Mouse (Mus musculus): ENCODE measurements at regions not wholly inside any gene's neighbourhood (a gene's known extent, or its start where the extent isn't known, plus 50 kb on each side); places are given as distances from the start of the nearest gene placed in this dataset.

GRCm38 (mm10) chr13:107530392-107530791 lies 508.5 kb upstream of the Kif2a start:
- Histone ChIP-seq H3K27ac (ENCODE audit: insufficient read depth, low read depth, low read length) (no peak overlapping the region), H3K4me3 (ENCODE audit: insufficient read depth, low read depth, low read length) (no peak overlapping the region), H3K4me1 (ENCODE audit: control insufficient read depth, insufficient read depth, low read length) (peaks cover 3% of the 10 kb centered on the region; the same call in 1 of the 2 replicates)
- no peak for TF ChIP-seq CTCF (IDR thresholded peaks at IDR 0.05; ENCODE audit: insufficient read depth, low read depth, low read length)
- TF ChIP-seq POLR2A (IDR thresholded peaks at IDR 0.05; ENCODE audit: insufficient read depth, low read depth, low read length), result no peak
- WGBS, result 63% methylated on average over 1 of the region's 1 CpGs

DNA sequence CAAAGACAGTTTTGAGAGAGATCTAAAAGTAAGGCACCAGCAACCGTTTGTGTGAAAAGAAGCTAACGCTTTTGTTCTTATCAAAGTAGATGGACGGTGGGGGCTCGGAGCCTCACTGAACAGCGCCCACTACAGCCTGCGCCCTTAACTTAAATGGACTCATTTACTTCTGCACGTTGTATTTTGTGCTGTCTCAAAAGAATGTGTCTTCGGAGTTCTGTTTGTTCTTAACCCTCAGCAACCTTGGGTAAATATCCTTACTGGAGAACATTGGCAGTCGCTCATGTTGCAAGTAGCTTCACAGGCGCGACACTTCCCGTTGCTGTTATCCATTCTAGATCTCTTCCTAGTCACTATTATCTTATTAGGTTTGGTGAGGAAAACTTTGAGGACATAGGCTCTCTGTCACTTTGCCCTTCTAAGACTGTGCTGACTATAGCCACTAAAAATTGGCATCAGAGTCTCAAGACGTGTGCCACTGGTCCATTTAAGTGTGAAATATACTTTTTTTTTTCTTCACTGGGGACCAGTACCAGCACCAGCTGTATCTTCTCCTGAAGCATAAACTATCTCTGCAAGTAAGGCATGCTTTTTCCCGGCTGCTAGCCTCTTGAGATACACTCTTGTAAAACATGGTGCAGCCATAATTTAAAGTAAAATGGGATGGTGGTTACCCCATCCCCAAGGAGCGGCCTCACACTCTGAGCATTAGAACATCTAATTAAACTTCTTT lies 507.0 kb upstream of the Kif2a start:
- Histone ChIP-seq H3K4me1 (ENCODE audit: control insufficient read depth, insufficient read depth, low read length) (peaks cover 6% of the 10 kb centered on the region; the same call in 1 of the 2 replicates), H3K27ac (ENCODE audit: insufficient read depth, low read depth, low read length) (no peak overlapping the region), H3K4me3 (ENCODE audit: insufficient read depth, low read depth, low read length) (no peak overlapping the region)
- 86% methylated on average over 15 of the region's 15 CpGs for WGBS
- no peak for TF ChIP-seq POLR2A (IDR thresholded peaks at IDR 0.05; ENCODE audit: insufficient read depth, low read depth, low read length)

GRCm38 (mm10) chr13:107522942-107523341 lies 501.0 kb upstream of the Kif2a start:
- TF ChIP-seq CTCF (IDR thresholded peaks at IDR 0.05; ENCODE audit: insufficient read depth, low read depth, low read length), result no peak
- no peak for TF ChIP-seq POLR2A (IDR thresholded peaks at IDR 0.05; ENCODE audit: insufficient read depth, low read depth, low read length)
- Histone ChIP-seq H3K27ac (ENCODE audit: insufficient read depth, low read depth, low read length) (no peak overlapping the region), H3K4me3 (ENCODE audit: insufficient read depth, low read depth, low read length) (no peak overlapping the region), H3K4me1 (ENCODE audit: control insufficient read depth, insufficient read depth, low read length) (peaks cover 3% of the 10 kb centered on the region; the same call in 1 of the 2 replicates)
- 90% methylated on average over 3 of the region's 3 CpGs for WGBS

DNA sequence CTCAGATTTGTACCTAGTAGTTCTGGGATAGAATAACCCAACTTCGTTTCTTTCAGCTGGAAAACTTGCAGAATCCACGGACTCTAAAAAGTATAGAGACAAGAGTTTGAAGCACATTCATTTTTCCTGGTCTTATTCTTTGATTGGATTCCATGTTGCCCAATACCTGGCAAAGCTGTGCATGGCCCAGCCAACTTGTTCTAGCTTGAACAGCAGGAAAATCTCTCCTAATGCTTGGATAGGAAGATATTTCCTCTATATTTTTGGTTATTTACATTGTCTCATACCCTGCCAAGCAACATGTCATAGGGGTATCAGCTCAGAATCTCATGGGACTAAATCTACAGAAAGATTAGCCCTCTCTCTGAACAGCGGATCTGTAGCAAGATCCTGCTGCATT lies 492.3 kb upstream of the Kif2a start:
- Histone ChIP-seq H3K4me3 (ENCODE audit: insufficient read depth, low read depth, low read length) (no peak overlapping the region), H3K27ac (ENCODE audit: insufficient read depth, low read depth, low read length) (no peak overlapping the region), H3K4me1 (ENCODE audit: control insufficient read depth, insufficient read depth, low read length) (no peaks in the 10 kb centered on the region)
- 90% methylated on average over 3 of the region's 3 CpGs for WGBS
- no peak for TF ChIP-seq CTCF (IDR thresholded peaks at IDR 0.05; ENCODE audit: insufficient read depth, low read depth, low read length)
- no peak for TF ChIP-seq POLR2A (IDR thresholded peaks at IDR 0.05; ENCODE audit: insufficient read depth, low read depth, low read length)

- no peak overlapping the region for H3K27ac ChIP-seq (ENCODE audit: insufficient read depth, low read depth, low read length)
- no peak for TF ChIP-seq POLR2A (IDR thresholded peaks at IDR 0.05; ENCODE audit: insufficient read depth, low read depth, low read length)
- TF ChIP-seq CTCF (IDR thresholded peaks at IDR 0.05; ENCODE audit: insufficient read depth, low read depth, low read length), result no peak
- no peaks in the 10 kb centered on the region for H3K4me1 ChIP-seq (ENCODE audit: control insufficient read depth, insufficient read depth, low read length)
- 85% methylated on average over 6 of the region's 6 CpGs for WGBS
- no peak overlapping the region for H3K4me3 ChIP-seq (ENCODE audit: insufficient read depth, low read depth, low read length)
Observed at GRCm38 (mm10) chr13:107513274-107514146, 491.6 kb upstream of the Kif2a start.

GRCm38 (mm10) chr13:107507336-107507735 lies 485.4 kb upstream of the Kif2a start:
- WGBS, result 91% methylated on average over 3 of the region's 3 CpGs
- H3K4me1 ChIP-seq (ENCODE audit: control insufficient read depth, insufficient read depth, low read length), result no peaks in the 10 kb centered on the region
- H3K27ac ChIP-seq (ENCODE audit: insufficient read depth, low read depth, low read length), result no peak overlapping the region
- no peak overlapping the region for H3K4me3 ChIP-seq (ENCODE audit: insufficient read depth, low read depth, low read length)
- no peak for TF ChIP-seq POLR2A (IDR thresholded peaks at IDR 0.05; ENCODE audit: insufficient read depth, low read depth, low read length)
- no peak for TF ChIP-seq CTCF (IDR thresholded peaks at IDR 0.05; ENCODE audit: insufficient read depth, low read depth, low read length)

DNA sequence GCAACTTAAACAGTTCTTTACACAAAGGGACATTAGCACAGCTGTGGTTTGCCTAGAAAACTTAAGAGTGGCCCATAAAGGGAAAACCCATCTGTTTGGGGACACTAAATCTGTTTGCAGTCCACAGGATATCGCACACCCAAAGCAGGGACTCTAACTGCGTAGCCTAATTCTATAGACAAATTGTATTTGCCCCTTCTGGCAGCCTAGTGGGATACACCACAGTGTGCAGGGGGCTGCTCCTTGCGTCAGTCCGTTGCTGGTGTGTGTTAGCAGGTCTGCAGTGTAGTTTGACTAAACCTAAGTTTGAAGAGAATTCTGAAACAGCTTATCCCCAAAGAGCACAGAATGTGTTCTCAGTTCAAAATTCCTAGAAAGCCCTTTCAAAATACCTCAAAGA lies 484.9 kb upstream of the Kif2a start:
- H3K4me1 ChIP-seq (ENCODE audit: control insufficient read depth, insufficient read depth, low read length), result no peaks in the 10 kb centered on the region
- 89% methylated on average over 4 of the region's 4 CpGs for WGBS
- TF ChIP-seq POLR2A (IDR thresholded peaks at IDR 0.05; ENCODE audit: insufficient read depth, low read depth, low read length), result no peak
- no peak for TF ChIP-seq CTCF (IDR thresholded peaks at IDR 0.05; ENCODE audit: insufficient read depth, low read depth, low read length)

DNA sequence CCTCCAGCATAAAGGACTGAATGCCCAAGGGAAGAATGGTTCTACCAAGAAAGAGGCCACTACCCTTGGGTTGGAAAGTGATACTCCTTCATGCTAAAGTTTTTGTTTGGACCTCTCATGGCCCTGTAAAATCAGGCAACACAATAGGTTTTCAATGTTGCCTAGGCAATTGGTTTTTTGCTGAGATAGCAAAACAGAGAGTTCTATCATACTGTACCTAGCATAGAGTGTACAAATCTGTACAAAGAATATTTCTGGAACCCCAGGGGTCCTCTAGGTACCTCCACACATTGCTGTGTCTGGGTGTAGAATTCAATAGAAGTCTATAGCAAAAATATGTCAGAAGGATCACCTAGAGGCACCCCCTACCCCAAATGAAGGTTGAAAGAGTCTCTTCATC lies 483.4 kb upstream of the Kif2a start:
- no peaks in the 10 kb centered on the region for H3K4me1 ChIP-seq (ENCODE audit: control insufficient read depth, insufficient read depth, low read length)
- no peak overlapping the region for H3K27ac ChIP-seq (ENCODE audit: insufficient read depth, low read depth, low read length)
- no peak for TF ChIP-seq CTCF (IDR thresholded peaks at IDR 0.05; ENCODE audit: insufficient read depth, low read depth, low read length)
- TF ChIP-seq POLR2A (IDR thresholded peaks at IDR 0.05; ENCODE audit: insufficient read depth, low read depth, low read length), result no peak
- H3K4me3 ChIP-seq (ENCODE audit: insufficient read depth, low read depth, low read length), result no peak overlapping the region

More for the DNA sequence above, 484.9 kb upstream of the Kif2a start:
- H3K4me3 ChIP-seq (ENCODE audit: insufficient read depth, low read depth, low read length), result no peak overlapping the region
- no peak overlapping the region for H3K27ac ChIP-seq (ENCODE audit: insufficient read depth, low read depth, low read length)

- no peak for TF ChIP-seq POLR2A (IDR thresholded peaks at IDR 0.05; ENCODE audit: insufficient read depth, low read depth, low read length)
- no peak for TF ChIP-seq CTCF (IDR thresholded peaks at IDR 0.05; ENCODE audit: insufficient read depth, low read depth, low read length)
- H3K4me1 ChIP-seq (ENCODE audit: control insufficient read depth, insufficient read depth, low read length), result peaks cover 2% of the 10 kb centered on the region; the same call in 1 of the 2 replicates
Observed at GRCm38 (mm10) chr13:107502261-107502660, 480.3 kb upstream of the Kif2a start.

More at GRCm38 (mm10) chr13:107502261-107502660, 480.3 kb upstream of the Kif2a start:
- H3K4me3 ChIP-seq (ENCODE audit: insufficient read depth, low read depth, low read length), result no peak overlapping the region
- H3K27ac ChIP-seq (ENCODE audit: insufficient read depth, low read depth, low read length), result no peak overlapping the region
- WGBS, result 72% methylated on average over 7 of the region's 7 CpGs
